Mouse (Mus musculus): ENCODE measurements around the gene Zfp804b. TPM values are rescaled to one million over a fixed set of nuclear protein-coding genes. Genes with fewer than 3 reads are reported as not detected.

The Zfp804b gene
- total RNA-seq, 2 experiments from 2014 or later, result not detected

Other genes starting within 250 kb of the Zfp804b start
- not detected for gene Tex47, start 40.6 kb downstream of the Zfp804b start, total RNA-seq (2021)